Comparison of ENCODE assay signal across 34 mouse cellular contexts in the genomic region with DNA sequence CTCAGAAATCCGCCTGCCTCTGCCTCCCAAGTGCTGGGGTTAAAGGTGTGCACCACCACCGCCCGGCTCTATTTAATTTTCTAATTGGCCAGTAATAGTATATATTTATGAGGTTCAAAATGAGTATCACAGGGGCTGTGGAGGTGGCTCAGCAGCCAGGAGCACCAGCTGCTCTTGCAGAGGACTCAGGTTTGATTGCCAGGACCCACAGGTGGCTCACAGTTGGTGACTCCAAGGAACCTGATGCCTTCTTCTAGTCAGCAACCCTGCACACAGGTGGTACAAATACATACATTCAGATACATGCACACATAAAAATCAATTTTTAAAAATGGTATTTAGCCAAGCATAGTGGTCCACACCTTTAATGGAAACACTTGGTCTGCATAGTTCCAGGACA. TPM values are rescaled to one million over a fixed set of nuclear protein-coding genes. Genes with fewer than 3 reads are reported as not detected.
DNase-seq lines count a peak whose midpoint lies in the region; ATAC-seq and TF ChIP-seq lines count a peak whose summit lies in the region.
"Had no signal": no experiment of that assay in that cellular context is flagged by ENCODE, and none has a peak within 500 bp of the region (broad histone marks: within the 10 kb centered on the region; RNA-seq: fewer than 3 reads in every experiment).

No protein-coding gene starts in this region.

- WGBS in liver, embryonic 12.5 days (ENCODE audit: insufficient replicate concordance): 81% methylated on average over 3 of the region's 3 CpGs

- H3K36me3 ChIP-seq in liver, embryonic 12.5 days: peaks cover 5% of the 10 kb centered on the region; the same call in 1 of the 2 replicates
- H3K36me3 ChIP-seq: intestine, embryonic 15.5 days had no signal

- H3K27me3 ChIP-seq in liver, embryonic 12.5 days (replicated peaks): no peaks in the 10 kb centered on the region
- H3K27me3 ChIP-seq: embryonic facial prominence, embryonic 12.5 days; forebrain, embryonic 15.5 days; intestine, embryonic 15.5 days; limb, embryonic 15.5 days had no signal

- no peaks in the 10 kb centered on the region for H3K9me3 ChIP-seq in liver, embryonic 12.5 days (replicated peaks)
- H3K9me3 ChIP-seq: embryonic facial prominence, embryonic 12.5 days; forebrain, embryonic 15.5 days; heart, embryonic 10.5 days; intestine, embryonic 15.5 days; limb, embryonic 10.5 days; limb, embryonic 15.5 days had no signal

- intact Hi-C loops in gastrocnemius, adult 2 months (cut with DNase I): no loop called here

- no peak for DNase-seq in gastrocnemius, adult 2 months
- no peak for DNase-seq in gastrocnemius, postnatal 10 days
- peak; percentile 59 to 77 for DNase-seq in cerebellum, adult 18-20 months
- DNase-seq in cerebellum, adult 8-10 months: peak; percentile 51
- peak; percentile 70 to 78 for DNase-seq in cerebellum, postnatal 25 days
- no peak for DNase-seq in kidney, postnatal 4 days
- DNase-seq: adrenal gland, adult 8-10 months; embryo, embryonic 11 days; kidney, adult 2 months; kidney, postnatal 36 days; lung, adult 2 months; lung, postnatal 10 days; midbrain, embryonic 14.5 days; right cerebral cortex, postnatal 14 days; thymus, postnatal 4 days had no signal

- ATAC-seq in liver, embryonic 12.5 days: no peak
- ATAC-seq: forebrain, embryonic 15.5 days; hindbrain, postnatal 0 days had no signal

- H3K27ac ChIP-seq in gastrocnemius, adult 2 months: peak overlapping the region; percentile 61; the same call in 1 of the 2 replicates
- no peak overlapping the region for H3K27ac ChIP-seq in liver, embryonic 12.5 days
- H3K27ac ChIP-seq: embryonic facial prominence, embryonic 12.5 days; forebrain, embryonic 15.5 days; hindbrain, postnatal 0 days; intestine, embryonic 15.5 days; limb, embryonic 10.5 days; limb, embryonic 15.5 days; liver, embryonic 14.5 days; macrophage had no signal

- H3K4me3 ChIP-seq in gastrocnemius, adult 2 months: no peak overlapping the region
- H3K4me3 ChIP-seq in liver, embryonic 12.5 days: no peak overlapping the region
- H3K4me3 ChIP-seq: embryonic facial prominence, embryonic 12.5 days; forebrain, embryonic 15.5 days; heart, embryonic 10.5 days; intestine, embryonic 15.5 days; limb, embryonic 10.5 days; limb, embryonic 15.5 days had no signal

- H3K9ac ChIP-seq in liver, embryonic 12.5 days: no peak overlapping the region
- H3K9ac ChIP-seq: embryonic facial prominence, embryonic 12.5 days; forebrain, embryonic 15.5 days; intestine, embryonic 15.5 days; limb, embryonic 15.5 days; liver, embryonic 14.5 days had no signal

- H3K4me1 ChIP-seq in liver, embryonic 12.5 days: 0 out of 2 replicates have a peak, but pooled peaks cover 2% of the 10 kb centered on the region
- H3K4me1 ChIP-seq: embryonic facial prominence, embryonic 12.5 days; forebrain, embryonic 15.5 days; intestine, embryonic 15.5 days; limb, embryonic 10.5 days; limb, embryonic 15.5 days had no signal

- TF ChIP-seq CTCF in gastrocnemius, adult 2 months (IDR thresholded peaks at IDR 0.05): no peak

- H3K4me2 ChIP-seq in liver, embryonic 12.5 days: no peak overlapping the region
- H3K4me2 ChIP-seq: embryonic facial prominence, embryonic 12.5 days; forebrain, embryonic 15.5 days; intestine, embryonic 15.5 days; limb, embryonic 15.5 days had no signal

RNA-seq across cellular contexts. Expression of gene Sccpdh, which starts 20.0 kb away (rescaled TPM):
- total RNA-seq in gastrocnemius, adult 2 months (2021): 10 to 100 TPM; 31.8 to 38.3 TPM
- total RNA-seq in gastrocnemius, postnatal 10 days (2021): 10 to 100 TPM; 58.7 to 59.7 TPM
- polyA plus RNA-seq in liver, embryonic 12.5 days (2016; fragmentation: Nextera tagmentation; extraction: Ambion mirVana): 14.5 and 14.8 TPM in 2 replicates

RNA-seq across cellular contexts. Expression of gene Kif28, which starts 57.1 kb away (rescaled TPM):
- total RNA-seq in gastrocnemius, adult 2 months (2021): under 1 TPM in 1 of 2 experiments, not detected in 1; 0.22 TPM
- total RNA-seq in gastrocnemius, postnatal 10 days (2021): under 1 TPM; 0.09 to 0.23 TPM
- not detected in 2 replicates for polyA plus RNA-seq in liver, embryonic 12.5 days (2016; fragmentation: Nextera tagmentation; extraction: Ambion mirVana)
- total RNA-seq: granulocyte monocyte progenitor cell, adult 5-6 weeks; hindbrain, postnatal 0 days; megakaryocyte-erythroid progenitor cell, adult 5-6 weeks; monocyte, adult 5-6 weeks had no signal
- polyA plus RNA-seq: forebrain, embryonic 15.5 days; hindbrain, embryonic 11.5 days; intestine, embryonic 15.5 days; kidney, adult 2 months; kidney, embryonic 16.5 days; macrophage; midbrain, embryonic 14.5 days; neural tube, embryonic 14.5 days; small intestine, adult 2 months; stomach, embryonic 14.5 days; thymus, postnatal 0 days had no signal

Comparison
In these comparisons a context has a peak if more than half of its experiments do, and no peak if none do; other contexts are left out.
1. DNase-seq: peak in cerebellum, adult 18-20 months (2 of 2), cerebellum, adult 8-10 months (single experiment) and cerebellum, postnatal 25 days (2 of 2); none in gastrocnemius, adult 2 months (single experiment), gastrocnemius, postnatal 10 days (single experiment) and kidney, postnatal 4 days (0 of 2).